Mouse (Mus musculus) kidney, postnatal 36 days (tissue): ENCODE measurements at regions not wholly inside any gene's neighbourhood (a gene's known extent, or its start where the extent isn't known, plus 50 kb on each side); places are given as distances from the start of the nearest gene placed in this dataset.

ENCODE experiments used
- DNase-seq, 2 experiments: peaks; one replicate each; pipeline ENCODE4 v3.0.0; 2021 to 2022; ENCODE audit warnings: mixed read lengths in 2 of 2

DNA sequence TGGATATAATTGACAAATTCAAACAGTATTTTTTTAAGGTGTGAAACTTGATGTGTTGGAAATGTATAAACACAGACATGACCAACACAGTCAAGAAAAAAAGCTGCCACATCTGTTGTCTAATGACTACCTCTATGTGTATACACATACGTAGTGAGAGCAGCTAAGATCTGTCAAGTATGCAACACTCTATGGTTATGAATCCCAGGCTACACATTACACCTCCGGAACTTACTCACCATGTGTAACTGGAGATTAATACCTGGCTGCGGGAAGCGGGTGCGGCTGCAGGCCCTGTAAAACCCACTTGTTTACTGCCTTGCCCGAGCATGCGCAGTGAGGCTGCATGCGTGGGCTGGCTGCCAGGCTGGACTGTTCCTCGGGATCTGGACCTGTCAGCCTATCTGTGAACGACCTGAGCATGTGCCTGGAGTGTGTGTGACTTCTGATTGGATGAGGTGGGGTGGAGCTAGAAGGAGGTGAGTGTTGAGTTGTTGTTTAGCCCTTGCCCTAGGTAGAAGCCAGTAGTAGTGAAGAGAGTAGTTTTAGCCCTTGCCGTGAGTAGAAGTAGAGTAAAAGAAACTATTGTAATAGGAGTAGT lies 211.1 kb downstream of the Sp3 start:
- DNase-seq: no peak

DNA sequence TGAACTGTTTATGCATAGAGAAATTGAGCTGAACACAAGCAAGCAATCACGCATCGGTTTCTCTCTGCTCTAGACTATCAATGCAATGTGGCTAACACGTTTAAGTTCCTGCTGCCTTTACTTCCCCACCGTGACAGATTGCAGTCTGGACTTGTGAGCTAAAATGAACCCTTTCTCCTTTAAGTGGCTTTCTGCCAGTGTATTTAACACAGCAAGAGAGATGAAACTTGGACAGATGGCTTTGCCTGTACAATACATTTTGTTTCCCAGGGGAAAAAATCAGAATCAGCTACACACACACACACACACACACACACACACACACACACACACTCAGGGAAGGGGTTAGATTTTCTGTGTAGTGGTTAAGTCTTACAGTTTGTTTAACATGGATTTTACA lies 206.8 kb downstream of the Sp3 start:
- no peak for DNase-seq

DNA sequence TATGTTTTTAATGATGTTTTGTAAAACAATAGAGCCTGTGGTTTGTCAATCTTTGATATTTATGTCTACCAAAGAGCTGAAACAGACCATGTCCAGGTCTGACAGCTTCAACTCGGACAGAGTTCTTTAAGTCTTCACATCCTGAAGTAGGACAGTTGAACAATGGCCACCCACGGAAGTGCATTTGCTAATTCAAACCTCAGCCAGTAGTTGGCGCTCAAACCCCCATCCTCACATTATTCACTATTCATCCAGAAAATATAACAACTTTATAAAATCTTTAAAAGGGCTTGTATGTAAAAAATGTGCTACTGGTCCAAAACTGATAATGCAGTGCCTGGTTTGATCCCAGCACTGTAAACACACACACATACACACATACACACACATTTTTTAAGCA lies 202.9 kb downstream of the Sp3 start:
- peak in 1 of 2 experiments; percentile 30 for DNase-seq

DNA sequence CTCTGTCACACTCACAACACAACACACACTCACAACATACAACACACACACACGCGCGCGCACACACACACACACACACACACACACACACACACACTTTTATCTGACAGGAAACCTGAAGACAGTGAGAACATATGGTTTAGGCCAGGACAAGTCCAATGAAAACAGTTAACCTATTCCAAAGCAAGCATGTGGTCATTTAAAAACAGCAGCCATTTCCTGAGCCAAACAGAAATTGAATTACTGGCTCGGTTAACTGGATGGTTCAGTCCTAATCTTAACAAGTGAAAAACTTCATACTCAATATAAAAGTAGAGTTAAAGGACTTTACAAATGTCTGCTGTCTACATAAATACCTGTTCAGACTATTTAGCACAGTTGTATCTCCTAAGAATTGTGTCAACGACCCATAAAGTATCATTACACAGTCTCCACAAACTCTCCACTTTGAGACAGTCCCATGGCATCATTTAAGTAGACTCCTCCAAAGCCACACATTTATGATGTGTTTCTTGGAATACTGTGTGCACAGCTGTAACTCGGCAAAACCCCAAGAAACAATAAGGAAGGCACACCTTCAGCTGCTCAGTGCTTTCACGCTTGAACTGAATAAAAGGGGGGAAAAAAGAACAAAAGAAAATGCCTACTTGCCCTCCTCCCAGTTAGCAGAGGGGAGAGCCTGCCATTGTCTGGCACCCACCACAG lies 202.3 kb downstream of the Sp3 start:
- no peak for DNase-seq

DNA sequence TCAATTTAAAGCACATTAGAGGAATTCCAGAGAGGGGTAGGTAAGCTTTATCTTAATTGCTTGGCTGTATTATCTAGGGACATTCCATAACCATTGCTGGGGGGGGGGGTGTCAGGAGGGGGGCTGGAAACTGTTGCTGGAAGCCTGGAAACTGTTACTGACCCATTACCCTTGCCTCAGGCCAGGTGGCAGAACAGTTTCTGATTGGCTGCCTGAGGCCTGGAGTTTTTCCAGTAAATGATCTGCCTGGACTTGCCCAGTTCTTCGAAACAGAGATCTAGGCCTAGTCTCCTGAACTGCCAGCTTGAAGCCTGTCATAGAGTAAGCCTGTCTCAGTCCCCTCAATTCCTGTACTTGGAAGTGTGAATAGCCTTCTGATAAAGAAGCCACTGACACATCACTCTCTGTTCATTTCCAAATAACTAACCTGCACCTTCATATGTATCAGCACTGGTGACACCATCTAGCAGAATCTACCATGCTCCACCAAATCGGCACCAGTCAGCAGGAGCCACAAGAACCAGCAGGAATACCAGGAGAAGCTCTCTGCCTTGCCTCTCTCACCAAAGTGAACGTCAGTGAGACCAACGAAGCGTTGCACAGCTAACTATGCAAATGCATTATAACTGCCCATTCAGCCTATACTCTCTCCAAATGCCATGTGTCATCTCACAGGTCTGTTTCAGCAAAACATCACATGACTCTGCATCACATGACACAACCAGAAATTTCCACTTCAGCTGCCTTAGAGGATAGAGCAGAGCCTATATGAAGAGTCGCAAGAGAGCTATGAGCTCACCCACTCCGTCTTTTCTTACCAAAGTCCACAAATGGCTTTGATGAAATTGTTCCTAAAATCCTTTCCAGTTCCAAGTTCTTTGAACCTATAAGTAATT lies 200.7 kb downstream of the Sp3 start:
- no peak for DNase-seq

DNA sequence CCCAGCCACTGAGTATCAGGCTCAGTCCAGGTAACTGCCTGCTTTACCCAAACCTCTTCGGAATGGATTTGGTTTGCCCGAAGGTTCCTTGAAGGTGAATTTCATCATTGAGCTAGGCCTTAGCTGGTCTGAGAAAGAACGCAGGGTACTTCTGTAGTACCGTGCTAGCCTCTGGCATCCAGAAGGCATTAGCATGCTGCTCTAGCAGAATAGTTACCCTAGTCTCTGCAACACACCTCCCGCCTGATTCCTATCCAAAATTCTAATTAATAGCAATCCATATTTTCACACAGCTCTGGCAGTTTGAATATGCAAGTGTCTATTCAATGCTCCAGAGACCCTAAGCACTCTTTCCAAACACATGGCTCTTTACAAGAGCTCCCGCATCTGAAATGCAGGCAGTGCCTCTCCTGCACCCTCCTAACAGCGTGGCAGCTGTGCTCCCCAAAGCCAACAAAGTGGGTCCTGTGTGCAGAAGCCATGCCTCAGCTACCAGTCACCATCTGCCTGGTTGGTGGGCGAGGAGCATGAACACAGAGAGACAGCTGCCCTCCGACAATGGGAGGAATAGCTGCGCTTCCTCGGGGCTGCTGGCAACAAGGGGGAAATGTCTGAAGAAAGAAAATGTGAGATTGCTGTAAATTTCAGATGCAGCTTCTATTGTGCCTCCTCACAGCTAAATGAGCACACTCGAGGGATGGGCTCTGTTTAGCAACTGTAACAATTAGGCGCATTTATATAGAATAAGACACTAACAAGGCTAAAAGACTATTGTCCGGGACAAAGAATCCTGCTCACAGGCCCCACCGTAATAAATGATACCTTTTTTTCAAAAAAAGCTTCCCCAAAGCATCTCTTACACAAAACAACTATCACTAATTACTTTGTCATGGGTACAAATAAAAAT lies 198.6 kb downstream of the Sp3 start:
- DNase-seq: no peak

DNA sequence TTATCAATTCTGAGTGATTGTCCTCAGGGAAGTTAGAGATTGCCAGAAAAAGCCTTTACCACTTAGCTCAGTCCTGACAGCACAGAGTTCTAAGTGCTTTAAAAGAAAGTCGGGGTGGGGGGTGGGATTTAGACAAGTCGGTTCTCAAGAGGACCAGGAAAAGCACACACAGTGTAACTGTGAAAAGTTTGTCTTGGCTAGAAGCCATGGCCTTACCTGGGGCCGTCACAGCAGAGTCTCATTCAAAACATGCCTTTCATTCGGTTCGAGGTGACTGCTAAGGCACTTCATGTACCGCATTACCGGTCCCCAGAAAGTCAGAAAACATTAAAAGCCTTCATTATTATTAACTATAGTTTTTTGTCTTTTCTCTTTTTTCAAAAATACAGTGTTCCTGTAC lies 197.9 kb downstream of the Sp3 start:
- DNase-seq: peak; percentile 41 to 48

DNA sequence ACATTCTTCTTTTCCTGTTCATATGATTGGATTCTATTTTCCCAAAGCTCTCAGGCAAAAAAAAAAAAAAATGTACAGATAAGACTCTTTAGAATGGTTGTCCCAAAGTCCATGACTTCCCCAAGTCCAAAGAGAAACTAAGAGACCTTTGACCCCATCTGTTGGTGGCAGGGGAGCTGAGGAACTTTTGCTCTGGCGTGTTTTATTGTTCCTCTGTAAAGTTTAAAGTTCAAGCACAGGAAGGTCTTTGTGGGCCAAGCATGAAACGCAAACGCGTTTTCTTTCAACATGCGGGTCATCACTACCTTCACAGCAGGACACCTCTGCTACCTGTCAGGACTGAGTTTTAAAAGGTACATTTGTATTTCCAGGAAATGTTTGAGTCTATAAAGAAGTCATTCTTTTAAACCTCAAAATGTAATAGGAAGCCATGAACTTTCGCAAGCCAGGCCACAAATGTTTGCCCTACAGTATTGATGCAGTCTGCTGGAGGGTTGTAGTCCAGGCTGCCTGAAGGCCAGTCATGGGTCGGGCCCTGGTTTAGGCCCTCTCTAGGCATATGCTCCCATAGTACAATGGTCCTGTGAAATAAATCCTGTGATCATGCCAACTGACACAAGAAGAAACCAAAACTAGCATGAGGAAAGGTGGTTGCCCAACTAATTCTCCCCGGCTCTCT lies 194.7 kb downstream of the Sp3 start:
- peak; percentile 19 to 29 for DNase-seq

DNA sequence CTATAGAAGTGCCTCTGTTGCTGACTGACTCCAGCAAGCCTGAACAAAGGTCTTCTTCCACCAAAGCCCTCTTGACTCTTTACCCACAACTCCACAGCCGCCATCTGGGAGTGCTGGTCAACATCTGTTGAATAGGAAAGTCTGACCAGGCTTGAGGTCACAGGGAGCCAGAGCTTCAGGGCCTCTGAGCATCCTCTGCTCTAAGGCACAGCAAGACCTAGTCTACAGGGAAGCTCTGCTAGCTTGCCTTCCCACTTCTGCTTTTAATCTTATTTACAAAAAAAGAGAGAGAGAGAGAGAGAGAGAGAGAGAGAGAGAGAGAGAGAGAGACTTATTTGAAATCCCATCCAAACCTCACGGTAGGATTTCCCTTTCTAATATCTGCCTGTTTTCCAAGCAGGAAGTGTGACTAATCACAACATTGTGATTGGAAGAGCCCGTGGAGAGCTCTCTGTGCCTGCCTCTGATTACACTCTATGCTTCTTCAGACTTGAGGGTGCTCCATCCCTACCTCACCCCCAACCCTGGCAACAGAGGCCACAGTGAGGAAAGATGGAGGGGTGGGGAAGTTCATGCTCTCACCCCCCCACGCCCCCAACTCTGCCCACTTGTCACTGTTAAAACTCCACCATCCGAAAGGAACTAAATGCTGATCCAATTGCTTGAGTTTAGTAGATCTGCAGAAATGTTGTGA lies 194.1 kb downstream of the Sp3 start:
- no peak for DNase-seq

DNA sequence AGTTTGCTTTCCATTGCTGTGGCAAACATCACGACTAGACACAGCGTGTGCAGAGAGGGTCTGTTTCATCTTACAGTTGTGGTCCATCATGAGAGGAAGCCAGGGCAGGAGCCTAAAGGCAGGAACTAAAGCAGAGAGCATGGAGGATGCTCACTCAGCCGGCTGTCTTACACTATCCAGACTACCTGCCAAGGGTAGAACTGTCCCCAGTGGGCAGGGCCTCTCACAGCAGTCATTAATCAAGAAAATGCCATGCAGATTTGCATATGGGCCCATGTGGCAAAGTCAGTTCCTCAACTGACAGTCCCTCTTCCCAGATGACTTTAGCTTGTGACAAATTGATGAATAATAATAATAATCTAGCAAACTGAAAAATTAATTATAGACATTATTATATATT lies 192.6 kb downstream of the Sp3 start:
- DNase-seq: no peak

DNA sequence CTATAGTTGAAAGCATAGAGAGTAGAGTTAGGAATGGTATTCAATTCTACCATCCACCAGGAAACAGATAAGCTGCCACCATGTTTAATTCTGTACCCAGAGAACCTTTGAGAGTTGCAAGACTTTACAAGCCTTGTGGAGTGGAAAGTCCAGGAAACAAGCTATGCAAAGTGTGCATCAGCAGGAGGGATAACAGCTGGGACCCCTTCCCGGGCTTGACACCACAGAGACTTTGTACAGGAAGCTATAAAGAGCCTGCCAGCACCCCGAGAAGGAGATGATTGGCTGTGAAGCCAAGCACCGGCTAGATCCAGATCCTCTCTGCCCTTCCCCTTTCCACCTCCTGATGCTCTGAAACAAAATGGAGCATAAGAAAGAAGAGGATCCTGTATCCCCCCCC lies 188.8 kb downstream of the Sp3 start:
- no peak for DNase-seq

DNA sequence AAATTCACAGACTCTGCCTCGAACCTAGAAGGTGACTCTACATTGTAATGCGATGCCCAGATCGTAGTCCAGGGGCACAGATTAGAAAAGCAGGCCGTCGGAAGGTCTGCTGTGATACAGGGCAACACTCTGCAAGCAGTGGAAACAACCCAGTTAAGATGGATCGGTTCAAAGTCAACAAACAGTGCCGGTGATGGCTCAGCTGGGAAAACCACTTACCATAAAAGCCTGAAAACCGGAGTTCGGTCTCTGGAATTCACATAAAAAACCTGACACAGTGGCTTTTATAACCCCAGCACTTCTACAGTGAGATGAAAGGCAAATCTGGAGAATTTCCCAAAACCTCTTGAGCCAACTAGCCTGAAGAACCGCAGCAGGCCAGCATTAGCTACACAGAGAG lies 186.8 kb downstream of the Sp3 start:
- no peak for DNase-seq

DNA sequence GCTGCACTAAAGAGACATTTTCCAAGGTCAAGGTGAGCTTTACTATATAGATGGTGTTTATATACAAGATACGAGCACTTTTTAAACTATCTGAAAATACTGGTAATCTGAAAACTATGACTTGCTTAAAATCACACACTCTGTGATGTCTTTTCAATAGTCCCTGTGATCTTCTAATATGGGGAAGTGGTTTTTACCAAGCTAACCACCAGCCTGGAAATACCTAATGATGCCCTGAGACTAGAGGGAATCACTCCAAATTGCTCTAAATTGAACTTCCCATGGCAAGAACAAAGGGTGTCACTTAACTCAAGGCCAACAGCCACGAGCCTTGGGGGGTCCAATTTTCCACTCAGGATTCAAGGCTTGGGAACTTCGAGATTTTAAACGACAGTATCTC lies 185.7 kb downstream of the Sp3 start:
- no peak for DNase-seq

DNA sequence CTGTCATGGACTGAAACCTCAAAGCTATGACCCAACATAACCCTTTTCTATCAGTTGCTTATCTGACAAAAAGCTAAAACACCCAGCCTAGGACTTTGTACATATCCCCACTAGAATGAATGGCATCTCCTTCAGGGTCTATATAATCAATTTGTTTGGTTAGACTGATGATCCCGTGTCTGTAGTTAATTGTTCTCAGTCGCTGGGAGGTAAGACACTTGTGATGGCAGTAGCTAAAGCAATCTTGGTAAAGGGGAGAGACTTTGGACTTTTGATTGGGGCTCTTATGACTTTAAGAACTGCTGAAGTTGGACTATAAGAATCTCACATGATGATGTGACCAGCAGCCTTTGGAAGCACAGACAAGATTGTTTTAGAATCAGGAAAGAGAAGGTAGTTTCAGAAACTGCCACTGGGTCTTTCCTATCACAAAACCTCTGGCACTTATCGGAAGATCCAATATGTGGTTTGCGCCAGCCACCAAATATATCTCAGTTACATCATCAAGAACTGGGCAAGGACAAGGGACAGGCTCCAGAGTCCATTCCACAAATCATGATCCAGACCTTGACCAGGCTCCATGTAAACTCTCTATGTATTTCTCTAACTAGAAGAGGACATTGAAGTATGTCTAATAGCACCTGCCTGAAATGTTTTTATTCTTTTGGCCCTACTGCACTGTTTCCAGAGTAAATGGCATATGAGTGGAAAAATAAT lies 183.1 kb downstream of the Sp3 start:
- DNase-seq: no peak

DNA sequence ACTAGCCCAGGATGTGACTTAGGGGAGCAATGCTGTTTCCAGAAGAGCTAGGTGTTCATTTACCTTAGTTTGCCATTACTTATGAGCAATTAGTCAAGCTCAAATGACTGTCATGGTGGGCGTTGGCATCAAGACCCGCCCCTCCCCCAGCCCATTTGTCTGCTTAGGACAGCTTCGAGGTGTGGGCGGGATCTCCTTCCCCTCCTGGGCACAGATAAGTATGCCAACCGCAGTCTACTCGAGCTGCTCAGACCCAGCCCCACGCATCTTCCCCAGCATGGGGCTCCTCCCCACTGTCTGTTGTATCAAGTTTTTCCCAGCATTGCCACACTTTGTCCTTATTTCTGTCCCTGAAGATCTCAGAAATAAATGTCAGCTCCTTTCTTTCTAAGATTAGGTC lies 179.6 kb downstream of the Sp3 start:
- DNase-seq: peak in 1 of 2 experiments; percentile 13

DNA sequence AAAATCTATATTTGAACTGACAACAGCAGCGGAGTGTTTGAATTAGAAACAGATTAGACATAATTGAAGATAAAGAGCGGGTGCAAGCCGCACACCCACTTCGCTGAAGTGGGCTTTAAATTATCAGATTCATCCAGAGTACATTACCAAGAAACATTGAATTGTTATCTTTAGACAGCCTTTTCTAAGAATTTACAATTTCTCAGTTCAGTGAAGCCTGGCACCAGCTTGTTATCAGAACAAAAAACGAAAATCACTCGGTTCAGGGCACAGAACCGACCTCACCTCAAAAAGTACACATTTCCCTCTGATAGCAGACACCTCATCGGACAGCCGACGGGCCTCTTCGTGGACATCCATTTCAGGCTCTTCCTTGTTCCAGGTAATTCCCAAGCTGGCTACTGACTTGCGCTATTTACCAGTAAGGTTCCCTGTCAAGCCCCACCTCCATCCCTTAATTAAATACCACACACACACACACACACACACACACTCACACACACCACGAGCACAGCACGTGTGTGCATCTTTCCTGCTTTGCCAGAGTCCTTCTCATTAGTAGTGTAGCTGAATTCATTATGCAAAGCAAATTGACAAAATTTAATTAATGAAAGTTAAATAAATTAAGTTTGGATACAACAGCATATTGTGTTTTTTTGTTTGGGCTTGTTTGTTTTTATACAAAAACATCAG lies 166.8 kb downstream of the Sp3 start:
- DNase-seq: no peak

DNA sequence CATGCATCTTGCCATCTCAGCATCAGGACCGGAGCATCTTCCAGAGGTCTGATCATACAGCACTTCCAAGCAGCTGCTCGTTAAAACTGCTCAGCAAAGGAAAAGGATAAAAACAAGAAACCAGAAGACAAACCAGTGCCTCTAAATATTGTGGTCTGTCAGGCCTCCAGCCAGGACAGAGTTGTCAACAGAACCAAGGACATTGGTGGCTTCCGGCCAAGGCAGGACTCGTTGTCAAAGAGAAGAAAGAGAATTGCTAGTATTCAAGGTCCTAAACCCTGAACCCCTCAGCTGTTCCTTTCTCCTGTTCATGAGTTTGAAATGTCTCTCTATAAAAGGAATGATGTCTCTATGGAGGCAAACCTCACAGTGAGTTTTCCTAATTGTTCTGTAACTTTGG lies 155.0 kb downstream of the Sp3 start:
- DNase-seq: no peak

DNA sequence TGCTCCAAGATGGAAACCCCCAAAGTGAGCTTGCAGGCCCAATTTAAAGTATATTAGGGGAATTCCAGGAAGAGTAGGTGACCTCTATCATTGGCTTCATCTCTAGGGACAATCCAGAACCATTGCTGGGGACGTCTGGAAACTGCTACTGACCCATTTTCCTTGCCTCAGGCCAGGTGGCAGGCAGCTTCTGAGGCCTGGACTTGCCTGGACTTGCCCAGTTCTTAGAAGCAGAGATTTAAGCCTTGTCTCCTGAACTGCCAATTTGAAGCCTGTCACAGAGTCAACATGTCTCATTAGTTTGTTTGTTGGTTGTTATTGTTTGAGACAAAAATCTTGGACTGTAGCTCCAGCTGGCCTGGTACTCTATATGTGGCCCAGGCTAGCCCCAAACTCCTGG lies 151.1 kb downstream of the Sp3 start:
- no peak for DNase-seq

DNA sequence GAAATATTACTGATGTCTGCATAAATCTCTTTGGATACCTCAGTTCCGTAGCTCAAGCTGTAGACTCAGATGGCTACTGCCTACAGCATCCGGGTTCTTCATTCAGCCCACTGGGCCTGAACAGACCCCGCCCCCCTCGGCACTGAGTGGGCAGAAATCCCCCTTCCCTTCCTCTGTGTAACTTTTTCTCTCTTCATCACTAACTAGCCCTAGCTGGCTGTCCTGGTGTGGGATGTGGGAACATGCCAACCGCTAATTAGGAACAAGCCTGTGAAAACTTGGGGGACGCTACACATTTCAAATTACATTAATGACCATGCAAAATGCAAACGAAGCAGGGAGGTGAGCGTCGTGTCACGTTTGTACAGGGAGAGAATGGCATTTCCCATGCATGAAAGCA lies 147.5 kb downstream of the Sp3 start:
- no peak for DNase-seq

DNA sequence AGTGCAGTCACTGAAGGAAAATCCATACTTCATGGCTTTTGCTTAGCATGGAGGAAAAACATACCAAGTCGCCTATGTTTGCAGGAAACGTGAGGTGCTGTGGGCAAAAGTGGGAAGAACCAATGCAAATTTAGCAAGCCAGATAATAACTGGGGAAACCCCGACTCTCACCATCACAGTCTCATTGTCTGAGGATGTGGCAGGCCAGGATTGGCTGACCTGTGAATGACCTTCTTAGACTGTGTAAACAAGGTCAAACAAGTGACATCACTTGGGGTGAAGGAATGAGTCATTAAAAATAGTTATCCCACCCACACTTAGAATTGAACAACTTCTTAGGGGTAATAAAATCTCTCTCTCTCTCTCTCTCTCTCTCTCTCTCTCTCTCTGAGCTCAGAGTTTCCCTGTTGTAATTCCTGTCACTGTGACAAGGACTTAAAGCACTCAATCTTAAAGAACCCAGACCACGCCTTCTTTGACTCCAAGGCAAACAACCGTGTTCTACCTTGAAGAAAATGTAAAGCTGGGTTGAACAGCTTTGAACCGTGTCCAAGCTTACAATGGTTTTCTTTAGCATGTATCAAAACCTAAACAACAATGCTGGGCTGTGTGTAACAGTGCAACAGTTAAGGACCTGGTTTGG lies 142.0 kb downstream of the Sp3 start:
- DNase-seq: peak in 1 of 2 experiments; percentile 11
